Mouse (Mus musculus) C2C12 (cell line): Measurements from ENCODE around the gene Amotl2.
A peak's percentile ranks its signal among the peaks of the same experiment; 100 is the strongest.

Source experiments
- CEBPB ChIP-seq: IDR thresholded peaks from one replicate; pipeline ENCODE4 v1.6.1; 2011; ENCODE audit warnings: low read depth, mild to moderate bottlenecking, control low read depth, moderate library complexity
- CTCF ChIP-seq: IDR thresholded peaks from one replicate; pipeline ENCODE4 v1.5.1; 2011; ENCODE audit not compliant: control insufficient read depth, insufficient read depth, insufficient read length
- MYOG ChIP-seq: IDR thresholded peaks from one replicate; pipeline ENCODE4 v1.6.1; 2011; ENCODE audit not compliant: control insufficient read depth, insufficient read length; ENCODE audit errors: extremely low read depth
- USF1 ChIP-seq: IDR thresholded peaks from one replicate; pipeline ENCODE4 v1.6.1; 2011; ENCODE audit warnings: low read depth, mild to moderate bottlenecking, control low read depth, moderate library complexity

DNA sequence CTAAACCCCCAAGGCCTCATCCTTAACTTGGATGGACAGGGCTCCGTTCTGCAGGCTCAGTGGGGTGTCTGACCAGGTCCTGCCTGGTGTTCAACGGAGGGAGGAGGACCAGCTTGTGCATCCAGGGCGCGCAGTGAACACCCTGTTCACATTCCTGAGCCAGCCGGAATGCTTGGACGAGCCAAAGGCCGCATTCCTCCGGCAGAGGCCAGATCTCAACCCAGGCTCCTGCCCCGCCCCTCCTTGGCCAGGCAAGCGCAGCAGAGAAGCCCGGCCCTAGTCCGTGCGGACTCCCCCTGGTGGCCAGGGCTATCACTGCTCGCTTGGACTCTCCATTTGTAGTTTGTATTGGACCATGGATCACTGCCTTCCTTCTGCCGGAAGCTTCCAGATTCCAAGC lies 63.0 kb downstream of the Amotl2 start:
- TF ChIP-seq USF1 (no peak), CTCF (peak; percentile 85), CEBPB (no peak), MYOG (no peak)
